ENCODE assay signal across 8 mouse cellular contexts in genomic region chr2:166622590-166622989, GRCm38 (mm10).
DNase-seq lines count a peak whose midpoint lies in the region; ATAC-seq lines count a peak whose summit lies in the region.

No protein-coding gene starts in this region.

- DNase-seq in kidney, postnatal 25 days: no peak
- DNase-seq in testis, postnatal 10 days (ENCODE audit: low spot score): no peak
- DNase-seq in adrenal gland, adult (ENCODE audit: inconsistent age in 2 of 2, low spot score in 1 of 2): no peak
- DNase-seq in kidney, adult 11 months: no peak

- H3K36me3 ChIP-seq in kidney, embryonic 16.5 days (ENCODE audit: insufficient read depth, low read length): no peaks in the 10 kb centered on the region
- H3K36me3 ChIP-seq in forebrain, embryonic 15.5 days: no peaks in the 10 kb centered on the region
- H3K36me3 ChIP-seq in midbrain, embryonic 15.5 days (replicated peaks): no peaks in the 10 kb centered on the region

- no peak overlapping the region for H3K4me2 ChIP-seq in kidney, embryonic 16.5 days (replicated peaks; ENCODE audit: low read depth, low read length)
- H3K4me2 ChIP-seq in forebrain, embryonic 15.5 days (replicated peaks): no peak overlapping the region
- H3K4me2 ChIP-seq in midbrain, embryonic 15.5 days: no peak overlapping the region

- no peaks in the 10 kb centered on the region for H3K27me3 ChIP-seq in kidney, embryonic 16.5 days (ENCODE audit: insufficient read depth, low read length)
- H3K27me3 ChIP-seq in forebrain, embryonic 15.5 days: no peaks in the 10 kb centered on the region
- no peaks in the 10 kb centered on the region for H3K27me3 ChIP-seq in midbrain, embryonic 15.5 days (replicated peaks)

- ATAC-seq in kidney, embryonic 16.5 days (ENCODE audit: low FRiP score, low TSS enrichment): 0 out of 2 replicates have a peak, but pooled peaks have one; percentile 23
- ATAC-seq in CD4-positive, CD25-positive, alpha-beta regulatory T cell, adult 4 months: peak; percentile 7
- ATAC-seq in forebrain, embryonic 15.5 days (replicated peaks): peak; percentile 37; the same call in 1 of the 2 replicates
- no peak for ATAC-seq in midbrain, embryonic 15.5 days (replicated peaks)

- no peak overlapping the region for H3K9ac ChIP-seq in kidney, embryonic 16.5 days (replicated peaks; ENCODE audit: low read length)
- H3K9ac ChIP-seq in forebrain, embryonic 15.5 days (replicated peaks): no peak overlapping the region
- H3K9ac ChIP-seq in midbrain, embryonic 15.5 days: no peak overlapping the region

- peaks cover 24% of the 10 kb centered on the region for H3K4me1 ChIP-seq in kidney, embryonic 16.5 days (ENCODE audit: insufficient read depth, low read length)
- H3K4me1 ChIP-seq in forebrain, embryonic 15.5 days: peaks cover 28% of the 10 kb centered on the region
- H3K4me1 ChIP-seq in midbrain, embryonic 15.5 days: peaks cover 14% of the 10 kb centered on the region

- H3K27ac ChIP-seq in kidney, embryonic 16.5 days (ENCODE audit: low read length): peak overlapping the region; percentile 4; the same call in 1 of the 2 replicates
- peak overlapping the region; percentile 36 for H3K27ac ChIP-seq in forebrain, embryonic 15.5 days (replicated peaks)
- 0 out of 2 replicates have a peak overlapping the region, but pooled peaks have one; percentile 43 for H3K27ac ChIP-seq in midbrain, embryonic 15.5 days

- 77% methylated on average over 7 of the region's 7 CpGs for WGBS in kidney, embryonic 16.5 days
- WGBS in forebrain, embryonic 15.5 days: 81% methylated on average over 7 of the region's 7 CpGs
- WGBS in midbrain, embryonic 15.5 days: 87% methylated on average over 7 of the region's 7 CpGs

- H3K4me3 ChIP-seq in kidney, embryonic 16.5 days (ENCODE audit: low read length): no peak overlapping the region
- H3K4me3 ChIP-seq in forebrain, embryonic 15.5 days: no peak overlapping the region
- H3K4me3 ChIP-seq in midbrain, embryonic 15.5 days: no peak overlapping the region

- H3K9me3 ChIP-seq in kidney, embryonic 16.5 days (ENCODE audit: low read length): no peaks in the 10 kb centered on the region
- no peaks in the 10 kb centered on the region for H3K9me3 ChIP-seq in forebrain, embryonic 15.5 days
- H3K9me3 ChIP-seq in midbrain, embryonic 15.5 days: no peaks in the 10 kb centered on the region
